Mouse (Mus musculus) liver, embryonic 15.5 days (tissue): Measurements from ENCODE around the gene Col13a1. TPM values are rescaled to one million over a fixed set of nuclear protein-coding genes. Genes with fewer than 3 reads are reported as not detected.

Source experiments
- ATAC-seq: fragments of 200-750 bp; cut with Nextera tagmentation; 2 replicates; pipeline ENCODE4 v1.8.0; 2017; ENCODE audit warnings: moderate number of reproducible peaks, mild to moderate bottlenecking, moderate library complexity; ENCODE audit not compliant: insufficient read depth
- H3K27ac ChIP-seq: fragments of 300-500 bp; sonication (generic); replicated peaks from 2 replicates; pipeline ENCODE4 v1.5.1; 2015; ENCODE audit warnings: mild to moderate bottlenecking, inconsistent platforms
- H3K27me3 ChIP-seq: fragments of 300-500 bp; sonication (generic); 2 replicates; pipeline ENCODE4 v1.6.1; 2015; ENCODE audit warnings: mild to moderate bottlenecking, inconsistent platforms
- H3K36me3 ChIP-seq: fragments of 300-500 bp; sonication (generic); replicated peaks from 2 replicates; pipeline ENCODE4 v1.6.1; 2015; ENCODE audit warnings: moderate library complexity, mild to moderate bottlenecking, inconsistent platforms
- H3K4me1 ChIP-seq: fragments of 300-500 bp; sonication (generic); replicated peaks from 2 replicates; pipeline ENCODE4 v1.6.1; 2015; ENCODE audit warnings: inconsistent platforms
- H3K4me2 ChIP-seq: fragments of 300-500 bp; sonication (generic); 2 replicates; pipeline ENCODE4 v1.6.1; 2015; ENCODE audit warnings: moderate library complexity, mild to moderate bottlenecking, inconsistent platforms
- H3K4me3 ChIP-seq: fragments of 300-500 bp; sonication (generic); replicated peaks from 2 replicates; pipeline ENCODE4 v1.5.1; 2015; ENCODE audit warnings: mild to moderate bottlenecking, inconsistent platforms
- H3K9ac ChIP-seq: fragments of 300-500 bp; sonication (generic); 2 replicates; pipeline ENCODE4 v1.6.1; 2015; ENCODE audit warnings: moderate library complexity, mild to moderate bottlenecking, inconsistent platforms
- H3K9me3 ChIP-seq: fragments of 300-500 bp; sonication (generic); replicated peaks from 2 replicates; pipeline ENCODE4 v1.6.1; 2016; ENCODE audit warnings: inconsistent platforms
- WGBS: fragments of 180-500 bp; shearing (Covaris S2); methylation state at CpG from one replicate; pipeline ENCODE4 v1.1.7; 2015; ENCODE audit warnings: mixed read lengths; ENCODE audit not compliant: insufficient replicate concordance; 5-methylcytosine and 5-hydroxymethylcytosine counted together
- polyA plus RNA-seq: library from polyadenylated mRNA; unstranded; fragments of >200 nt; fragmentation: Nextera tagmentation; extraction: Ambion mirVana; gene quantifications from 2 replicates; pipeline ENCODE4 v1.2.1, GENCODE M21; 2015

Col13a1 gene
- polyA plus RNA-seq, 1 experiment from 2014 or later, result 1.0 TPM

DNA sequence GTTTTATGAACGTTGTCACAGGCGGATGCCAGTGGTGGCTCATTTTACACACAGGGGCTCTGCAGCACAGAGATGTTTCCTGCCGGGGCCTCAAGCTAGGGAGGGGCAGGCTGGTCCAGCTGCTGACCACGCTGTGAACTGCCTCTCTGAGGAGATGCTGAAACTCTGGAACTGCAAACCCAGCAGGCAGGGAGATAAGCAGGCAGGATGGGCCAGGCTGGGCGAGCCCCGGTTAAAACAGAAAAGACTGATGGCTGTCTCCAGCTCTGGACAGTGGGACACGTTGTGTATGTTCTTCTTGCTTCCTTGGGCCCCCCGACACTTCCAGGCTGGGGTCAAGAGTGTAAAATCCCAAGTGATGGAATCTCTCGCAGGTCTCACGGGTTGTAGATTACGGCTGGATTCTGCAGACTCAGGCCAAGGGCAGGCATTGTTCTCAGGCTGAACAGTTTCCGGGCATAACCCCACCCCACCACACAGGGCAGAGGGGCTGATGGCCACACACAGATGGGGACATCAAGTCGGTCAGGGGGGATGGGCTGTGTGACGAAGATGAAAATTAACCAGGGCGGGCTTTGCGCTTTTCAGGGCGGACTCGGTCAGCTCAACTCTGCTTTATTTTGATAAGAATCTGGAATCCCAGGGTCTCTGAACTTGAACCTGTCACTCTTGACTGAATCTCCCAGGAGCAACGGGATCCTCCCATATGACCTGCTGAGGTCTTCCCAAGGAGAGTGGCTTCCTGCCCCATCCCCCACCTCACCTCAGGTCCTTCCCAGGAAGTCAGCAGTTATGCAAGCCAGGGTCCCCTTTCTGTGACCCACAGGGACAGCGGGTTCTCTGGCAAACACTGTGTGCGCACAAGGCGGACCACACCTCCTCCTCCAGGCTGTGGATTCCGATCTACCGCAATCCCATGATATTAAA, 49.9 kb downstream of the Col13a1 start:
- Histone ChIP-seq H3K4me3 (no peak overlapping the region), H3K36me3 (no peaks in the 10 kb centered on the region), H3K9me3 (no peaks in the 10 kb centered on the region), H3K4me2 (peak overlapping the region; percentile 18), H3K27me3 (peaks cover 6% of the 10 kb centered on the region; the same call in 1 of the 2 replicates), H3K9ac (no peak overlapping the region), H3K27ac (no peak overlapping the region), H3K4me1 (peaks cover 9% of the 10 kb centered on the region)
- 2% methylated on average over 24 of the region's 24 CpGs for WGBS
- peak; percentile 72 for ATAC-seq

DNA sequence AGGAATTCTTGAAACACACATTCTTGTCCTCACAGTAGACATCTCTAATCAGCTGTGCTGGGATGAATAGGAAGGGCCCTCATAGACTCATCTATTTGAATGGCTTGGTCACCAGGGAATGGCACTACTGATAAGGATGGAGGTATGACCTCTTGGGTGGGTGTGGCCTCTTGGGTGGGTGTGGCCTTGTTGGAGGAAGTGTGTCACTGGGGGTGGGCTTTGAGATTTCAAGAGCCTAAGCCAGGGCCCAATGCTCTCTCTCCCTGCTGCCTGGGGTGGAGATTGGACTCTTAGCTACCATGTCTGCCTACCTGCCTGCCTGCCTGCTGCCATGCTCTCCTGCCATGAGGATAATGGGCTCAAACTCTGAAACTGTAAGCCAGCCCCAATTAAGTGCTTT, 53.2 kb downstream of the Col13a1 start:
- Histone ChIP-seq H3K4me3 (no peak overlapping the region), H3K4me1 (peaks cover 9% of the 10 kb centered on the region), H3K27me3 (no peaks in the 10 kb centered on the region; the same call in 1 of the 2 replicates), H3K4me2 (no peak overlapping the region), H3K27ac (no peak overlapping the region), H3K9me3 (no peaks in the 10 kb centered on the region), H3K9ac (no peak overlapping the region), H3K36me3 (no peaks in the 10 kb centered on the region)
- ATAC-seq, result no peak

DNA sequence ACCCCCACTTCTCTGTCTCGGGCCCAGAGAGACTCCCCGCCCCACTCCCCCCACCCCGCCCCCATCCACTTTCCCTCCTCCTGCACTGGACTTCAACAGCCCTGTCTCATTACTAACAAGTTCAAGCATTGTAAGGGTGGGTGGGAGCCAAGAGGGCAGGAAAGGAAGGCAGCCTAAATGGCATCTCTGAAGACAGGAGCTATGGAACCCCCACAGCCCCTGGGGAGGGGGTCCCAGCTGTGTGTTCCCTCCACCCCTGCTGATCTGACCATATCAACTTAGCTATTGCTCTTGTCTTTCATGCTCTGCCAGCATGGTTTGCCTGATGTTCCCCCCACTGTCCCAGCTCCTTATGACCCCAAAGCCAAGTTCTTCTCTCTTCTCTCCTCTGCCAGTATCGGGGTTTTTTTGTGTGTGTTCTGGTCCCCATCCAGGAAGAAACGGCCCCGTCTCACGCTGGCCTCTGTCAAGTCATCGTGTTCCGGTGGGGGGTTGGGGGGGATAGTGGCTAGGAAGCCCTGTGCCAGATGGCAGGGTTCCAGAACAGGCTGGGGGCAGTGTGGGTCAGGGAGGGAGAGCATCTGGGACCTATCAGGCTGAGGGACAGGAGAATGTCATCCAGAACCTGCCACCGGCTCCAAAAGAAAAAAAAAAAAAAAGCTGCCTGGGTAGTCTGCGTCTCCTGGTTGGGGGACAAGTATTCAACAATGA, 58.1 kb downstream of the Col13a1 start:
- WGBS, result 22% methylated on average over 11 of the region's 11 CpGs
- H3K4me2 ChIP-seq, result no peak overlapping the region
- H3K4me3 ChIP-seq, result no peak overlapping the region
- no peaks in the 10 kb centered on the region for H3K27me3 ChIP-seq
- no peak for ATAC-seq
- no peak overlapping the region for H3K9ac ChIP-seq
- no peak overlapping the region for H3K27ac ChIP-seq
- H3K4me1 ChIP-seq, result no peaks in the 10 kb centered on the region
- no peaks in the 10 kb centered on the region for H3K9me3 ChIP-seq
- H3K36me3 ChIP-seq, result no peaks in the 10 kb centered on the region

DNA sequence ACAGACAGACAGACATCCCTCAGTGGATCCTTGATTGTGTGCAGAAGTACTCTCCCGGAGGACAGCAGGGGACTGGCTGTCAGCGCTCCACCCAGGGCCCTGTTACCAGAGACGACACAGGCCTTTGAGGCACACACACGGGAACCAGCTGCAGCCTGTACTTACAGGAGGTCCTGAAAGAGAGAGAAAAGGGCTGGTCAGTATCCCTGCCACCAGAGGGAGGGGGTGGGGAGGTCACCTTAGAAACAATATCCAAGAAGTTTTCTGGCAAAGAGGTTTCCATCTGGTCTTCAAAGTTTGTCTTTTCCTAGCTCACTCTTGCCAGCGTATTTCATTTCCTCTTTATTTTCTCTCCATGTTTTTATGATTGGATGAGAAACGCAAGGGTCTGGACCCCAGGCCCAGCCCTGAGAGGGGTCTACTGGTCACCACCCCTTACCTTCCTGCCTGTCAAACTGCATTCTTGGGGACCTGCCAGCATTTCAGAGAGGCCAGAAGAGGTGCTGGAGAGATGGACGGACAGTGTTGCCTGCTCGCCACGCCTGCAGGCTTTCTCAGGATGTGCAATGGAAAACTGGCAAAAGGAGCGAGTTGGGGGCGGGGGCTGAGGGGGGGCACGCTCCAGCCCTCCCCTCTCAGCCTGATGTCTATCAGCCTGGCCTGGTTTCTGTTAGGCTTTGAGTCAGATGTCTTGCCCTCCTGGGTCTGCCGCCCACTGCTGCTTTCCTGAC, 58.8 kb downstream of the Col13a1 start:
- Histone ChIP-seq H3K4me3 (no peak overlapping the region), H3K27ac (no peak overlapping the region), H3K36me3 (no peaks in the 10 kb centered on the region), H3K4me2 (no peak overlapping the region), H3K9me3 (no peaks in the 10 kb centered on the region), H3K4me1 (no peaks in the 10 kb centered on the region), H3K9ac (no peak overlapping the region), H3K27me3 (no peaks in the 10 kb centered on the region)
- ATAC-seq, result no peak
- 56% methylated on average over 13 of the region's 13 CpGs for WGBS

DNA sequence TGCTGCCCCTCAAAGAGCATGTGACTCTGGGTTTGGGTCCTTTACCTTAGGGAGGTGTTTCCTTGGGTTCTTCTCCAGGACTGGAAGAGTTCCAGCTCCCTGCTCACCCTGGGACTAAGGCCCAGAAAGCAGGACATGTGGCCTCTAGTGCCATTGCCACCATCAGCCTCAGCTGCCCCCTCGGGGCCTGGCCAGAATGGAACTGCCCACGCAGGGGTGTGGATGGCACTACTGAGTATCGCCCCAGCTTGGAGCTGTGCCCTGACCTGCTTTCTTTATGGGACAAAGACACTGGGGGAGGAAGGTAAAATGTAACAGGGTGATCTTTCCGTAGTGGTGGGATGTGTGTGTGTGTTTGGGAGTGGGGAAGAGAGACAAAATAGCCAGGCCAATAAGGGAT, 59.4 kb downstream of the Col13a1 start:
- no peak overlapping the region for H3K4me2 ChIP-seq
- 63% methylated on average over 4 of the region's 4 CpGs for WGBS
- no peak overlapping the region for H3K27ac ChIP-seq
- H3K4me3 ChIP-seq, result no peak overlapping the region
- no peaks in the 10 kb centered on the region for H3K4me1 ChIP-seq
- ATAC-seq, result no peak
- no peaks in the 10 kb centered on the region for H3K9me3 ChIP-seq
- no peaks in the 10 kb centered on the region for H3K27me3 ChIP-seq
- no peaks in the 10 kb centered on the region for H3K36me3 ChIP-seq
- no peak overlapping the region for H3K9ac ChIP-seq

DNA sequence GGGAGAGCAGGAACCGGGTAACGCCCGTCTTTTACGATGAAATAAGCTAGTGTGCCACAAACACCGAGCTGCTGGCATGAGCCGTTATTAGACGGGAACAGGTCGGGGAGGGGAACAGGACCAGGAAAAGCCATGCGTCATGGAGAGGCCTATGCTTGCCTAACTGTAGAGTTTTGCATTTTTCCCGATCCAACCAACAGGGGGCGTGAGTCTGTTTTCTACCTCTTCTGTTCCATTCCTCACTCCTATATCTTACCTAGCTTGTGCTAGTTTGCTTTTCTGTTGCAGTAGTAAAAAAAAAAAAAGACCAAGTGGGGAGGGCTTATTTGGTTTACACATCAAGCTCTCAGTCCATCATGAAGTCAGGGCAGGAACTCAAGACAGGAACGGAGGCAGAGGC, 61.8 kb downstream of the Col13a1 start:
- 86% methylated on average over 12 of the region's 12 CpGs for WGBS
- H3K4me3 ChIP-seq, result no peak overlapping the region
- H3K27ac ChIP-seq, result no peak overlapping the region
- no peaks in the 10 kb centered on the region for H3K27me3 ChIP-seq
- no peak overlapping the region for H3K4me2 ChIP-seq
- no peak overlapping the region for H3K9ac ChIP-seq
- H3K9me3 ChIP-seq, result no peaks in the 10 kb centered on the region
- H3K36me3 ChIP-seq, result no peaks in the 10 kb centered on the region
- no peaks in the 10 kb centered on the region for H3K4me1 ChIP-seq
- no peak for ATAC-seq

DNA sequence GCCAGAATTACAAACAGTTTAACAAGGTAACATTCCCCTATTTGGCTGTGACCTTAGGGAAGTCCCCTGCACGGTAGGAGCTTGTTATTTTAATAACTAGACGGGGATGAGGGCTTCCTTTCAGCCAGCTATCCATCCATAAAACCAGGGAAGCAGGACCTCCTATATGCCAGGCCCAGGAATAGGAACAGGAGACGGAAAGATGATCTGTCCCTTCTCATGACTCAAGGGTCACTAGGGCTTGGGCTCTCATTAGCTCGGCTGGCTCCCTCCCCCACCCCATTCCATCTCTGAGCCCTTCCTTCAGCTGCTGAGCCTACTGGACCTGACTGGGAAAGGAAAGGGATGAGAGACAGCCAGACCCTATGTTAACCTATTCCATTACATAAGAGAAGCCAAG, 67.1 kb downstream of the Col13a1 start:
- 47% methylated on average over 4 of the region's 4 CpGs for WGBS
- no peak overlapping the region for H3K4me3 ChIP-seq
- no peaks in the 10 kb centered on the region for H3K9me3 ChIP-seq
- no peak for ATAC-seq
- H3K4me1 ChIP-seq, result no peaks in the 10 kb centered on the region
- no peak overlapping the region for H3K9ac ChIP-seq
- H3K4me2 ChIP-seq, result no peak overlapping the region
- H3K27me3 ChIP-seq, result no peaks in the 10 kb centered on the region
- H3K27ac ChIP-seq, result no peak overlapping the region
- no peaks in the 10 kb centered on the region for H3K36me3 ChIP-seq

DNA sequence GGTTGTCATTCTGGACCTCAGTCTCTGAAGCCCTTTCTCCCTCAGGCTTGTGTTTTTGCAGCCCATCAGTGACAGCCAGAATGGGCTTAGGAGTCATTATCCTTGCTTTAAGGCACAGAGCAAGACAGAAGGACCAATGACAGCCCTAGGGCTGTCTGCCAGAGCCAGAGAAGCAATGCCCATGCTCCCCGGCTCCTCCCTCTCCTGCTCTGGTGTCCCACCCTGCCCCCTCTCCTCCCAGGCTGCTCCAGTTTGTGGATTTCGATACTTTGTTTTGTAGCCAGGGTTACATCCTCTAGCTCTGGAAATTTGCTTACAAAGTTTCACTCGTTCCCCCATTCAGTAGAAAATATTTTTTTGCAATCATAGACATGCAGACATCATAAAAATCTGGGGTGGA, 69.9 kb downstream of the Col13a1 start:
- no peak for ATAC-seq

DNA sequence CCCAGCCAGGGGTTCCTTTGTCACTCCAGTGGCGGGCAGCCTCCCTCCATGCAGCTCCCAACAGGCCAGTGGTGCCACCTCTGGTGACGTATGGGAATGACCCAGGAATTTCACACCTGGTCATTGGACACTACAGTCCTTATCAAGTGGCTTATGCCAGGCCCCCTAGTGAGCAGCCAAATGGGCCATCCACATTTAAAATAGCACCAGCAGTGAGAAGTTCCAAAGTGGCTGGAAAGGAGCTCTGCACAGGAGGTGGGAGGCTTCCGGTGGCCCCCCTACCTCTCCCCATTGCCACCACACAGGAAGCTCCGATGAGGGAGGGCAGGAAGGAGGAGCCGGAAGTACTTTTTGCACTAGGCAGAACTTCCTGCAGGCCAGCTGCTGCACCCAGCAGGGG, 72.7 kb downstream of the Col13a1 start:
- no peaks in the 10 kb centered on the region for H3K27me3 ChIP-seq
- WGBS, result 21% methylated on average over 5 of the region's 5 CpGs
- H3K36me3 ChIP-seq, result no peaks in the 10 kb centered on the region
- no peaks in the 10 kb centered on the region for H3K9me3 ChIP-seq
- H3K4me1 ChIP-seq, result 0 out of 2 replicates have a peak, but pooled peaks cover 4% of the 10 kb centered on the region
- H3K9ac ChIP-seq, result no peak overlapping the region
- no peak overlapping the region for H3K4me3 ChIP-seq
- H3K4me2 ChIP-seq, result no peak overlapping the region
- no peak overlapping the region for H3K27ac ChIP-seq
- no peak for ATAC-seq

More for the DNA sequence above, 69.9 kb downstream of the Col13a1 start:
- WGBS, result 64% methylated on average over 3 of the region's 3 CpGs
- Histone ChIP-seq H3K9ac (no peak overlapping the region), H3K36me3 (no peaks in the 10 kb centered on the region), H3K27ac (no peak overlapping the region), H3K4me1 (0 out of 2 replicates have a peak, but pooled peaks cover 4% of the 10 kb centered on the region), H3K9me3 (no peaks in the 10 kb centered on the region), H3K4me3 (no peak overlapping the region), H3K27me3 (no peaks in the 10 kb centered on the region), H3K4me2 (no peak overlapping the region)

DNA sequence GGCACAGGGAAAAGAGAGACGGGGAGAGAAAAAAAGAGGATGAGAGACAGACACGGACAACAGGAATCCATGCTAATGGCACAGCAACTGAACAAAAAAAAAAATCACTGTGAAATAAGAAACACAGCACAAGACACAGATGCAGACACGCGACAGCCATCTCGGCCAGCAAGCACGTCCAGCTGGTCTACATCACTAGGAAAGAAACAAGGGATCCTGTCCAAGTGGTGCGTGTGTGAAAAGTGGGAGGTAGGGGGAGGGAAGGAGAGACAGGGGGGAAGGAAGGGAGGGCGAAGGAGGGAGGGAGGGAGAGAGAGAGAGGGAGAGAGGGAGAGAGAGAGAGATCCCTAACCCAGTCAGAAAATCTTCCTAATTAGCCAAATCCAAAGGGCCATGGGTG, 73.6 kb downstream of the Col13a1 start:
- no peak for ATAC-seq

DNA sequence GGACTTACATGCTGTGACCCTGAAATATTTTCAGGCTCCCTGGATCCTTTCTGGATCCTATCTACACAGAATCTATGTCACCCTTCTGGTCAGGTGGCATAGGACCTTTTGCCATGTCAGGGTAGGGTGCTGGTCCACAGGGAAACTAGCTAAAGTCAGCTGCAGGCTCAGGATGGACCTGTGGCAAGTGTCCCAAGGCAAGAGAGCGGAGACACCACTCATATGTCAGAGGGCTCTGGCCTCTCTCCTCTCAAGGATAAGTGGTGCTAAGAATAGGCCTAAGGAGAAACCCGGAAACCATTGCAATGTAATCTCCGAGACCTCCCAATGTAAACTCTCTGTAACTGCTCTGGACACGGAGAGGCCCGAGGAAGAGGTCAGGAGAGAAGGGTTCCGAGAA, 80.8 kb downstream of the Col13a1 start:
- Histone ChIP-seq H3K9me3 (no peaks in the 10 kb centered on the region), H3K27ac (no peak overlapping the region), H3K4me2 (no peak overlapping the region), H3K4me3 (no peak overlapping the region), H3K27me3 (no peaks in the 10 kb centered on the region), H3K9ac (no peak overlapping the region), H3K4me1 (no peaks in the 10 kb centered on the region), H3K36me3 (no peaks in the 10 kb centered on the region)
- ATAC-seq, result no peak
- 67% methylated on average over 6 of the region's 6 CpGs for WGBS

More for the DNA sequence above, 73.6 kb downstream of the Col13a1 start:
- 65% methylated on average over 8 of the region's 8 CpGs for WGBS
- no peaks in the 10 kb centered on the region for H3K36me3 ChIP-seq
- 0 out of 2 replicates have a peak, but pooled peaks cover 4% of the 10 kb centered on the region for H3K4me1 ChIP-seq
- H3K27me3 ChIP-seq, result no peaks in the 10 kb centered on the region
- H3K4me2 ChIP-seq, result no peak overlapping the region
- no peak overlapping the region for H3K9ac ChIP-seq
- no peak overlapping the region for H3K4me3 ChIP-seq
- no peak overlapping the region for H3K27ac ChIP-seq
- H3K9me3 ChIP-seq, result no peaks in the 10 kb centered on the region
